24 mouse cellular contexts compared by ENCODE assay signal in genomic region chr9:50592955-50593354, GRCm38 (mm10). TPM values are rescaled to one million over a fixed set of nuclear protein-coding genes. Genes with fewer than 3 reads are reported as not detected.
DNase-seq lines count a peak whose midpoint lies in the region; ATAC-seq and TF ChIP-seq lines count a peak whose summit lies in the region.
"Had no signal": no experiment of that assay in that cellular context is flagged by ENCODE, and none has a peak within 500 bp of the region (broad histone marks: within the 10 kb centered on the region; RNA-seq: fewer than 3 reads in every experiment).

No protein-coding gene starts in this region.

- no peak overlapping the region for H3K4me2 ChIP-seq in lung, postnatal 0 days (replicated peaks; ENCODE audit: low read depth, low read length)
- H3K4me2 ChIP-seq in stomach, postnatal 0 days (replicated peaks; ENCODE audit: low read depth) = no peak overlapping the region
- H3K4me2 ChIP-seq: forebrain, embryonic 13.5 days; hindbrain, embryonic 12.5 days had no signal

- H3K36me3 ChIP-seq in lung, postnatal 0 days (ENCODE audit: insufficient read depth, low read length) = peaks cover 17% of the 10 kb centered on the region; the same call in 1 of the 2 replicates
- H3K36me3 ChIP-seq in stomach, postnatal 0 days (ENCODE audit: control insufficient read depth, insufficient read depth, low read length) = peaks cover 9% of the 10 kb centered on the region; the same call in 1 of the 2 replicates

- 84% methylated on average over 9 of the region's 9 CpGs for WGBS in lung, postnatal 0 days
- WGBS in stomach, postnatal 0 days = 84% methylated on average over 9 of the region's 9 CpGs

- H3K4me3 ChIP-seq in lung, postnatal 0 days (ENCODE audit: low read depth, low read length) = no peak overlapping the region
- H3K4me3 ChIP-seq in stomach, postnatal 0 days (ENCODE audit: low read depth, low read length) = no peak overlapping the region
- H3K4me3 ChIP-seq: embryonic facial prominence, embryonic 10.5 days; forebrain, embryonic 13.5 days; heart, embryonic 10.5 days; hindbrain, embryonic 12.5 days had no signal

- ATAC-seq in lung, postnatal 0 days = no peak
- peak; percentile 79 for ATAC-seq in megakaryocyte progenitor cell, adult 5-6 weeks (replicated peaks; ENCODE audit: poor library complexity)
- ATAC-seq in stomach, postnatal 0 days (ENCODE audit: low FRiP score, low TSS enrichment) = peak; percentile 31
- ATAC-seq: forebrain, embryonic 13.5 days; forebrain, postnatal 0 days; Patski had no signal

- H3K4me1 ChIP-seq in lung, postnatal 0 days (ENCODE audit: insufficient read depth, low read depth, low read length) = no peaks in the 10 kb centered on the region
- H3K4me1 ChIP-seq in stomach, postnatal 0 days (replicated peaks; ENCODE audit: control insufficient read depth, insufficient read depth) = no peaks in the 10 kb centered on the region
- H3K4me1 ChIP-seq: embryonic facial prominence, embryonic 10.5 days; forebrain, embryonic 13.5 days; heart, embryonic 10.5 days; hindbrain, embryonic 12.5 days had no signal

- TF ChIP-seq CTCF in lung, postnatal 0 days (IDR thresholded peaks at IDR 0.05) = no peak
- no peak for TF ChIP-seq CTCF in stomach, postnatal 0 days (IDR thresholded peaks at IDR 0.05; ENCODE audit: low read depth)

- peak; percentile 23 for DNase-seq in lung, postnatal 0 days (ENCODE audit: low spot score)
- no peak for DNase-seq in lung, postnatal 10 days
- peak; percentile 16 for DNase-seq in ZHBTc4 (ENCODE audit: low read depth, low spot score)
- no peak for DNase-seq in stomach, postnatal 0 days (ENCODE audit: low spot score)
- no peak for DNase-seq in thymus, postnatal 4 days
- no peak for DNase-seq in gastrocnemius, postnatal 10 days
- DNase-seq: adrenal gland, adult 8-10 months; cerebellum, adult 2 months; heart, adult 18-20 months had no signal

- H3K9ac ChIP-seq in lung, postnatal 0 days (replicated peaks; ENCODE audit: low read depth) = no peak overlapping the region
- no peak overlapping the region for H3K9ac ChIP-seq in stomach, postnatal 0 days (ENCODE audit: low read length)
- H3K9ac ChIP-seq: forebrain, embryonic 13.5 days; forebrain, postnatal 0 days; hindbrain, embryonic 12.5 days had no signal

- TF ChIP-seq EP300 in lung, postnatal 0 days (IDR thresholded peaks at IDR 0.05) = no peak
- TF ChIP-seq EP300 in stomach, postnatal 0 days (optimal IDR thresholded peaks at IDR 0.05) = no peak

- H3K27me3 ChIP-seq in lung, postnatal 0 days (replicated peaks; ENCODE audit: insufficient read depth, low read length) = no peaks in the 10 kb centered on the region
- no peaks in the 10 kb centered on the region for H3K27me3 ChIP-seq in stomach, postnatal 0 days (ENCODE audit: control insufficient read depth, insufficient read depth, low read length)
- H3K27me3 ChIP-seq: CH12.LX; forebrain, embryonic 13.5 days; hindbrain, embryonic 12.5 days; Patski had no signal

- H3K27ac ChIP-seq in lung, postnatal 0 days (ENCODE audit: low read length) = no peak overlapping the region
- H3K27ac ChIP-seq in stomach, postnatal 0 days (replicated peaks) = no peak overlapping the region
- H3K27ac ChIP-seq: embryonic facial prominence, embryonic 10.5 days; forebrain, embryonic 13.5 days; heart, embryonic 10.5 days; hindbrain, embryonic 12.5 days had no signal

- no peaks in the 10 kb centered on the region for H3K9me3 ChIP-seq in lung, postnatal 0 days (ENCODE audit: low read length)
- H3K9me3 ChIP-seq in stomach, postnatal 0 days (ENCODE audit: control insufficient read depth, low read length) = no peaks in the 10 kb centered on the region
- H3K9me3 ChIP-seq: embryonic facial prominence, embryonic 10.5 days; forebrain, embryonic 13.5 days; heart, embryonic 10.5 days; hindbrain, embryonic 12.5 days had no signal

RNA-seq across cellular contexts. Expression of gene Sdhd, which starts 10.7 kb away (rescaled TPM):
- polyA plus RNA-seq in lung, postnatal 0 days (2015; fragmentation: Nextera tagmentation; extraction: Ambion mirVana) = 235 and 252 TPM in 2 replicates
- 252 and 258 TPM in 2 replicates for total RNA-seq in megakaryocyte progenitor cell, adult 5-6 weeks (2015)
- total RNA-seq in megakaryocyte progenitor cell, adult 5-6 weeks (2017) = 194 and 222 TPM in 2 replicates
- 425 and 428 TPM in 2 replicates for polyA plus RNA-seq in stomach, postnatal 0 days (2015; fragmentation: Nextera tagmentation; extraction: Ambion mirVana)
- 100 to 1,000 TPM; 321 to 381 TPM for total RNA-seq in gastrocnemius, postnatal 10 days (2021)

RNA-seq across cellular contexts. Expression of gene Timm8b, which starts 10.8 kb away (rescaled TPM):
- polyA plus RNA-seq in lung, postnatal 0 days (2015; fragmentation: Nextera tagmentation; extraction: Ambion mirVana) = 185 and 189 TPM in 2 replicates
- 109 and 110 TPM in 2 replicates for total RNA-seq in megakaryocyte progenitor cell, adult 5-6 weeks (2015)
- 183 and 233 TPM in 2 replicates for total RNA-seq in megakaryocyte progenitor cell, adult 5-6 weeks (2017)
- 252 and 278 TPM in 2 replicates for polyA plus RNA-seq in stomach, postnatal 0 days (2015; fragmentation: Nextera tagmentation; extraction: Ambion mirVana)
- total RNA-seq in gastrocnemius, postnatal 10 days (2021) = 100 to 1,000 TPM; 140 to 148 TPM

RNA-seq across cellular contexts. Expression of gene Pih1d2, which starts 24.2 kb away (rescaled TPM):
- polyA plus RNA-seq in lung, postnatal 0 days (2015; fragmentation: Nextera tagmentation; extraction: Ambion mirVana) = 14.5 and 16.6 TPM in 2 replicates
- 2.4 and 3.0 TPM in 2 replicates for total RNA-seq in megakaryocyte progenitor cell, adult 5-6 weeks (2015)
- 1.9 and 2.9 TPM in 2 replicates for total RNA-seq in megakaryocyte progenitor cell, adult 5-6 weeks (2017)
- polyA plus RNA-seq in stomach, postnatal 0 days (2015; fragmentation: Nextera tagmentation; extraction: Ambion mirVana) = 2.2 and 3.2 TPM in 2 replicates
- under 1 TPM; 0.27 to 0.42 TPM for total RNA-seq in gastrocnemius, postnatal 10 days (2021)

RNA-seq across cellular contexts. Expression of gene Nkapd1, which starts 24.3 kb away (rescaled TPM):
- polyA plus RNA-seq in lung, postnatal 0 days (2015; fragmentation: Nextera tagmentation; extraction: Ambion mirVana) = 25.2 and 26.5 TPM in 2 replicates
- total RNA-seq in megakaryocyte progenitor cell, adult 5-6 weeks (2015) = 43.1 and 44.6 TPM in 2 replicates
- total RNA-seq in megakaryocyte progenitor cell, adult 5-6 weeks (2017) = 42.8 and 68.2 TPM in 2 replicates
- 14.3 and 16.1 TPM in 2 replicates for polyA plus RNA-seq in stomach, postnatal 0 days (2015; fragmentation: Nextera tagmentation; extraction: Ambion mirVana)
- 10 to 100 TPM; 12.2 to 16.0 TPM for total RNA-seq in gastrocnemius, postnatal 10 days (2021)

RNA-seq across cellular contexts. Expression of gene Tex12, which starts 31.8 kb away (rescaled TPM):
- polyA plus RNA-seq in lung, postnatal 0 days (2015; fragmentation: Nextera tagmentation; extraction: Ambion mirVana) = not detected in 2 replicates
- total RNA-seq in megakaryocyte progenitor cell, adult 5-6 weeks (2015) = not detected in 2 replicates
- total RNA-seq in megakaryocyte progenitor cell, adult 5-6 weeks (2017) = not detected in 2 replicates
- not detected in 2 replicates for polyA plus RNA-seq in stomach, postnatal 0 days (2015; fragmentation: Nextera tagmentation; extraction: Ambion mirVana)
- total RNA-seq in gastrocnemius, postnatal 10 days (2021) = not detected
- total RNA-seq: adrenal gland, adult 8-10 months; adrenal gland, postnatal 36 days; CH12.LX; forebrain, postnatal 0 days; gastrocnemius, adult 18-20 months; gastrocnemius, postnatal 36 days; heart, adult 18-20 months; heart, postnatal 10 days; heart, postnatal 4 days had no signal
- polyA plus RNA-seq: cerebellum, adult 2 months; embryonic facial prominence, embryonic 10.5 days; embryonic facial prominence, embryonic 14.5 days; forebrain, embryonic 13.5 days; heart, embryonic 14.5 days; hindbrain, embryonic 12.5 days; Patski had no signal

Comparison
In these comparisons a context has a peak if more than half of its experiments do, and no peak if none do; other contexts are left out.
1. DNase-seq: peak in lung, postnatal 0 days (single experiment) and ZHBTc4 (single experiment); none in lung, postnatal 10 days (single experiment), stomach, postnatal 0 days (single experiment), thymus, postnatal 4 days (single experiment) and gastrocnemius, postnatal 10 days (single experiment).